Mouse (Mus musculus) layer of hippocampus, adult 11-12 months (tissue): ENCODE measurements around the gene Strbp.
A peak's percentile ranks its signal among the peaks of the same experiment; 100 is the strongest.
"Not testable (repeated sequence)": the region's sequence is repeated elsewhere in the genome, so short reads cannot be mapped to it uniquely, and the experiment has no call there.

Source experiments
- DNase-seq: peaks from one replicate; pipeline ENCODE4 v3.0.0; 2022; ENCODE audit warnings: low spot score

Strbp gene

DNA sequence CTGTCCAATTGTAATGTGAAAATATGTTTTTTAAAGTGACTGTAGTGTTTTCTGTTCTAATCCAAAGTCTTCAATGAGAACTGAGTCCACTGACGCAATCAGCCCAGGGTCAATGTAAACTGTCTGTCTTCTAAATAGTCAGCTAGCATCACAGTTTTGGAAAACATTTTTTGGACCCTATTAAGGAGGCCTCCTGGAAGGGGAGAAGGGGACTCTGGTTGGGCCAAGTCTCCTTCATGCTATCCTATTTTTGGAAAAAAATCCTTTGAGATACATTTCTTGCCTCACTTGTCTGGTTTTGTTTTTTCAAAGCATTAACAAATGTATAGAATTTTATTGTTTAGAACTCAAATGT is 184.4 kb downstream of the Strbp start:
- DNase-seq = no peak

GRCm38 (mm10) chr2:37518561-37519285 is 184.9 kb downstream of the Strbp start:
- no peak for DNase-seq

- peak; percentile 15 for DNase-seq
Observed at GRCm38 (mm10) chr2:37516922-37517462, 186.7 kb downstream of the Strbp start.

- no peak for DNase-seq
Observed at GRCm38 (mm10) chr2:37516030-37516710, 187.5 kb downstream of the Strbp start, which contains the start of gene Gpr21. Gpr21 (plus strand) TSS chr2:37516332.

DNA sequence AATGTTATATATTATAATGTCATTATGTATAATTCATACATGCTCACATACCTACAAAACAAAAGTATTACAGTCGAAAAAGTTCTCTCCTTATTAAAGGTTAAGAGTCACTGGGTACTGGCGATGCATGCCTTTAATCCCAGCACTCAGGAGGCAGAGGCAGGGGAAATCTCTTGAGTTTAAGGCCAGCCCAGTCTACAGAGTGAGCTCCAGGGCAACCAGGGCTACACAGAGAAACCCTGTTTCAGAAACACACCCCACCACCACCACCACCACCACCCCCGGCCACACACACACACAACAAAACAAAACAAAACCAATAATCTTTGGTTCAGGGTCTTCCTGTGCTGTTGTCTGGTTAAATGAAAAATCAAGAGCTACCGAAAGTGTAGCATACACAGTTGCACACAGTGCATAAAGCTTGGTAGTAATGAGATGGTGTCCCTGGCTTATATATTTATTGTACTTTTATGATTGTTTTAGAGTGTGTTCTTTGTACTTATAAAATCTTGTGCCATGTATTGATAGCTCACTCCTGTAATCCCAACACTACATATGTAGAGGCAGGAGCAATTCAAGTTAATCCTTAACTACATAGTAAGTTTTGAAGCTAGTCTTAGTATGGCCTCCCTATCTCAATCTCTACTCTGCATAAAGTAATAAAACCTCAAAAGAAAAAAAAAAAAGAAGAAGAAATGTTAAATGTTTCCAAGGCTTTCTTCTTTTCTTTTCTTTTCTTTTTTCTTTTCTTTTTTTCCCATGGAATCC is 192.3 kb downstream of the Strbp start:
- DNase-seq = no peak

- not testable (repeated sequence) for DNase-seq
Observed at GRCm38 (mm10) chr2:37505856-37506255, 197.8 kb downstream of the Strbp start.

GRCm38 (mm10) chr2:37497321-37497720 is 206.3 kb downstream of the Strbp start:
- no peak for DNase-seq

DNA sequence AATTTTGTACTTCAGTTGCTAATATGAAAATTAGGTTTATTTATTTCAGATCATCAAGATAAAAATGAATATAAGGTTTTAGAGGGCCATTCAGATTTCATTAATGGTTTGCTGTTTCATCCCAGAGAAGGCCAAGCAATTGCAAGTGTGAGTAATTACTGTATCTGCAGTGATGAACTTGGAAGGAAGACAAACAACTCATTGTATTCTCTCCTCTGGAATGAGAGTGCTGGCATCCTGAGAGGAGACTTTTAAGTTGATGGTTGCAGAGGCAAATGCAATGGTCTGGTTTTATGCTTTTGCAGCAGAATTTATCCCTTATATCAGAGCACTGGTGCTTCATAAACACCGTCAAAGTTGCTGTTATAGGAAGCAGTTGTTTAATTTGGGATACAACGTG is 214.7 kb downstream of the Strbp start:
- DNase-seq = no peak

DNA sequence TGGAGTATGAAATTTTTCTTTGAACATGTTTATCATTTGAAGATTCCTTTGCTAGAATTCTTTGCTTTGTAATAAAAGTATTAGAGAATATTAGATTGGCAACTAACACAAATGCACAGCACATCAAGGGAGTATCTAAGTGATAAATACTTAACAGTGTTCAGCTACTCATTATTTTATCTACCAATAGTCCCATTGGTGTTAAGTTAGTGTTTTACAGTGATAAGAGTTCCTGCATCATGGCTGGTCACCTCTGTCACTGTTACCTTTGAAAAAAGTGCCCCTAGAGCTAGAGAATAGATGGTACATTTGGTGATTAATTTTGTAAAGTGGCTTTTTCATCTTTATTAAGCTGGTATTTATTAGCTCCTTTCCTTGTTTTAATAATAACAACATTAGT is 217.3 kb downstream of the Strbp start:
- no peak for DNase-seq

DNA sequence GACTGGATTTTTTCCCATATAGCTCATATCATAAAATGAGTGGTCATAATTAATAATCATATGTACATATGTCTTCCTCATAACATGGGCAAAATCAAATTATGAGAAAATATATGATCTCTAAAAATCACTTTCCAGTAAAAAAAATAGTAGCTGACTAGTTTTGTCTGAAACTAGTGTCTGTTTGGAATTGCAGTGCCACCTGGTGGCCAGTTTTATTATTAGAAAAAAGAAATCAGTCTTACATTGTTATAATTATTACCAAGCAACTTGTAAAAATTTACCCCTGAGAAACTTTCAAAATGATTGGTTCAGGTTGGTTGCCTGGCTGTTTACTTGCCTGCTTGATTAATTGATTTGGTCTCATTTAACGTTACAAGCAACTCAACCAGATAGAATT is 218.3 kb downstream of the Strbp start:
- DNase-seq = peak; percentile 43

- no peak for DNase-seq
Observed at GRCm38 (mm10) chr2:37484165-37484564, 219.5 kb downstream of the Strbp start.

- DNase-seq = no peak
Observed at GRCm38 (mm10) chr2:37480039-37480438, 223.6 kb downstream of the Strbp start.

DNA sequence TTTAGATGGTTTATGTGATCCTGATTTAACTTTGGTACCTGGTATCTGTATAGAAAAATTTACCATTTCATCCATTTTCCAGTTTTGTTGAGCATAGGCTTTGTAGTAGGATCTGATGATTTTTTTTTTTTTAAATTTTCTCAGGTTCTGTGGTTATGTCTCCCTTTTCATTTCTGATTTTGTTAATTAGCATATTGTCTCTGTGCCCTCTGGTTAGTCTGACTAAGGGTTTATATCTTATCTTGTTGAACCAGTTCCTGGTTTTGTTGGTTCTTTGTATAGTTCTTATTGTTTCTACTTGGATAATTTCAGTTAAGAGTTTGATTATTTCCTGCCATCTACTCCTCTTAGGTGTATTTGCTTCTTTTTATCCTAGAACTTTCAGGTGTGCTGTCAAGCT is 224.1 kb downstream of the Strbp start:
- DNase-seq = no peak

- DNase-seq = no peak
Observed at GRCm38 (mm10) chr2:37466266-37466665, 237.4 kb downstream of the Strbp start.

DNA sequence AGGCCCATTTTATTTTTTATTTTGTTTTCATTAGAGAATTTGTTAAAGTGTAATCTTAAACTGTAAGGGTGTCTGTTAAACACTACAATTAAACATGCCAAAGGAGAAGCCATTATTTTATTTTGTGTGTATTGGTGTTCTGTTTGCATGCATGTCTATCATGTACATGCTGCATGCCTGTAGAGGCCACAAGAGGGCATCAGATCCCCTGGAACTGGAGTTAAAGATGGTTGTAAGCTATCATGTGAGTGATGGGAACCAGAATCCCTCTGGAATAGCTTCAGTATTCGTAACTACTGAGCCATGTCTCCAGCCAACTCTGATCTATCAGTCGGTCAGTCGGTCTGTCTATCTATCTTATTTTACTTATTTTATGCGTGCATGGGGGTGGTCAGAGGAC is 243.0 kb downstream of the Strbp start:
- no peak for DNase-seq

DNA sequence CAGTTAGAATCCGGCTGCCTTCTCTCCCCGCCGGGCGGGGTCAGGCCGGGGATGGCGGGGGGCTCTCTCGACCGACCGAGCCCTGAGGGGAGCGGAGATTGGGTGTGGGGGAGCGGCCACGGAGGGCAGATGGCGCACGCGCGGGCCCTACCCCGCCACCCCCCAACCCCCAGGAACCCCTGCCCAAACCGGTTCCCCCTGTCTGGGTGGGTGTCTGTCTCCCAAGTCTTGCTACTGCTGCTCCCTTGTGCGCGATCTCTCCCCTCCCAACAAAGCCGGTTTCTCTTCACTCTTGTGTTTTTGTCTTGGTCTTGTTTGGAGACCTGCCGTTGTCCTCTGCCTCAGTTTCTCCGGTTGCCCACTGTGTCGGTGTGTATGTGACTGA is 251.3 kb downstream of the Strbp start:
- DNase-seq = no peak

- DNase-seq = peak; percentile 91
Observed at GRCm38 (mm10) chr2:37451667-37452375, 251.8 kb downstream of the Strbp start.

DNA sequence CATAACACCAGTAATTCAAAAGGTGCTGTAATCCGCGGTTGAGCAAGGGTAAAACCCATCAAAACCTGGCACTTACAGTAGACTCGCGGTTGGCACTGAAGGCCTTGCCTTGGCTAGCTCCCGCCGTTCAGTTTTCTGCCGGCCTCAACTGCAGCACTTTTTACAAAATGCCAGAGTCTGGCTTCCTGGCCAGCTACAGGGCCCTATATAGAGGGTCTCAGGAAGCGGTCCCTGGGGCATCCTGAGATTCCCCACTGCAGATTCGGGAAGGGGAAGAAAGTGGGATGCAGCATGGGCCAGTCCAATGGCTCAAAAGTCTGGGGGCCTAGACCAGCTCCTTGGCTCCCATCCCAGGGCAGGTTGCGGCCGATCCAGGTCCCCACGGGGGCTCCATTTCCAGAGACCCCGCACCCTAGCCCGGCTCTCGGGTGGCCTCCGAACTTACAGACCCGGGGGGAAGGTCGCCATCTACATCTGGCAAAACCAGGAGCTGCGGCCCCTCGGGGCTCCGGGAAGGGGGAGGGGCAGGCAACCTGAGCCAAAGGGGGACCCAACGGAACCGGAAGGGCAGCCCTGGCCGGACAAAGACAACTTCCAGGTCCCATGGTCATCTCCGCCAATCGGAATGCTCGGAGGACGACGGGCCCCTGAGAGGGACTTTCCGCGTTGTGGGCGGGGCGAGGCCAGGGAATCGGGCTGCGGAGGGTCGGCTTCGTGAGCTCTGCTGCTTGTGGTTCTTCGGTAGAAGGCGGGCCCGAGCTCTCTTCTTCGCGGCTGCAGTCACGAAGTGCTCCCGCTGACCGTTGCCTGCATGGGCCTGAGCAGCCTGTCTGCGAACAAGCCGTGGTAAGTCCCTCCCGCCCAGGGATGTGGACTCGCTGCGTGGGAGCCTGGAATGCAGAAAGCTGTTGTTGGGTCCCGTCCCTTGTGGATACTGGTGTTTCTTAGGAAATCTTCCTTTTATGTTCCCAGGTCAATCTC is 260.8 kb downstream of the Strbp start, which contains the start of the genes Zbtb26, Zbtb6 and Rabgap1:
TSS of gene Zbtb26 (minus strand) at position 525 of the 981 bp plus-strand sequence.
TSS of gene Zbtb6 (minus strand) at position 561 of the 981 bp plus-strand sequence.
TSS of gene Rabgap1 (plus strand) at position 669 of the 981 bp plus-strand sequence.
- DNase-seq = peak; percentile 95
